Mouse (Mus musculus) R1 (cell line): ENCODE data around the gene Olfr1393.
A peak's percentile ranks its signal among the peaks of the same experiment; 100 is the strongest.

Experiments used
- DNase-seq: peaks from one replicate; pipeline ENCODE4 v3.0.0-alpha.2; 2018; ENCODE audit warnings: low read depth, low spot score

The Olfr1393 gene

DNA sequence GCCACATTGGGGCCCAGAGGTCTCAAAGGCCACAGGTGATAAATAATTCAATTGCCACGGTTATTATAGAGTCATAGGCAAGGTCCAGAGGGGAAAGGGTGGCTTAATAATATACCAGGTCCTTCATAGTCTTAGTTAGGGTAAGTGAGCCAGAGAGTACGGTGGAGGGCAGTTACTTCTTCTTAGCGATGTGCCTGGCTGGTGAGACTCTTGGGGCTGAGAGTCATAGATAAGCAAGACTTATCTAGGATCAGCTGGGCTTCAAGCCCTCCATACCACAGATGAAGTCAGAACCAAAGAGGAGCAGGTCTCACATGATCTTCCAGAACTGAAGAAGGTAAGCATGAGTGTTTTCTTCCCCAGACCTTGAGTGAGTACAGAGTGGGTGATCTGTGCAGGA, at the start of gene Olfr1393:
TSS of gene Olfr1393 (plus strand) at position 83 of the 400 bp plus-strand sequence.
- no peak for DNase-seq

DNA sequence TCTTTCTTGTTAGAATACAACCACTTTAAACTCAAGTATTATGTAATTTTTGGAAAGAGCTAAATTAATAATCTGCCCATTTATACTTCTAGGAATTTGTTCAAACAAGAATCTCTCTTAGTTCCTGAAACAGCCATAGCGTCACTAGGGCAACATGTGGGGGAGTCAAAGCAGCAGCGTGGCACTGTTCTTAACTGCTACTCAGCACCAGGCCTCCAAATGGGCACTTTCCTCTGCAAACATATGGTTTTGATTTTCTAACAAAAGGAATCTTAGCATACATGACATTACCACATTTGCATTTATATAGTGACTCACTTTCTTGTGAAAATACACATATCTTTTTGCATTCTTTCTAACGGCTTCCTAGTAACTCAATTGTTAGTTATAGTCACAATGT, 45.3 kb upstream of the Olfr1393 start:
- DNase-seq, result no peak

DNA sequence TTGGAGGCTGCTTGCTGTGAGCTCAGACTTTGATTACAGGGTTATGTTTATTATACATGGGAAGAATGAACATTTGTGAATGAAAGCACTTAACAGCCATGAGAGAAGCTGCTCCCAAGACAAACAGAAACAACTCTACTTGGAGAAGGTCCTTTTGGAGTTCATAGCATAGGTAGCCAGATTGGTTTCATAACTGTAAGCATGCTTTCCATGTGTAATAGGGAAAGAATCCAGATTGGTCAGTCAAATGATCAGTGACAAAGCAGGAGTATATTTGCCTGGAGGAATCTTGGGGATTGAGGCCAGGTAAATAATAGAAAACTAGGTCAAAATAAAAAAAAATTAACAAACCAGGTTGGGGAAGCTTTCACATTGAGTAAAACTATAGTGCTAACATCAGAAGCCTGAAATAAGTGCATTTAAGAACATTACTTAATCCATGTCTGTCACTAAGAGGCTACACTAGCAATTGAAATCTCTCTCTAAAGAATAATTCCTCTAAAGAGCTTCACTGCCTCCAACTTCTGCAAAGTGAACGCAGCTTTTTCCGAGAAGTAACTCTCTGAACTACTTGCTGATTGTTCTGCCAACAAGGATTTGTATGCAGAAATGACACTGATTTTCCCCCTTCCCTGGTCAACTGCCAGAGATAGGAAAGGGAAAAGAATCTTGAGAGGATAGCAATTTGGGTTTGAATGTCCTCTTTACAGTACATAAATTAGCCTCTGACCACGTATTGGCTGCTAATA, 42.5 kb upstream of the Olfr1393 start:
- no peak for DNase-seq

DNA sequence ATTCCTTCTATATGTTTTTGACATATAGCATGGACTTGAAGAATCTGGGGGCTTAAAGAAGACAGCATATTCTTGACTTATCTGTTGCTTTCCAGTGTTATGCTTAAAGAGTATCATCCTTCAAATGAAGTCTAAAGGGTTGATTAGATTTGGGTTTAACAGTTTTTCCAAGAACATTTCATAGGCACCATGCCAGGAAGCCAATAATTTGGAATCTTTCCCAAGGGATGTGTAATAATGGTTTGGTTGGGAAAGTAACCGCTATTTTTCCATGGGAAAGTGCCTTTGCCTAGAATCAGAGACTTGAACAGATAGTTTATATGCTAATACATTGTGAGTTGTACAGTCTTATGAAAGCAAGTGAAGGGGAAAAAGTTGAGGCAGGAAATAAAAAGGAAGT, 41.2 kb upstream of the Olfr1393 start:
- DNase-seq, result no peak

DNA sequence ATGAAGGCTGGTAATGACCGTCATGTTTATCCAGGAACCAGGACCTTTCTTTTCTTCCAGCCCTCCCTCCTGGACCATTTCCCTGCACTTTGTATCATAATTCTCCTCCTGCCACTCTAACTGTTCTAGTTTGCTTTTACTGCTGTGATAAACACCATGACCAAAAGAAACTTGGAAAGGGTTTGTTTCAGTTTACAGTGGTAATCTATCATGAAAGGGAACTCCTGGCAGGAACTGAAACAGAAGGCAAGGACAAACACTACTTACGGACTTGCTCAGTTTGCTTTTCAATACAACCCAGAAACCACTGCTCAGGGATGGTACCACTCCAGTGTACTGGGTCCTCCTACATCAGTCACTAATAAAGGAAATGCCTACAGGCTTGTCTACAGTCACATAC, 40.6 kb upstream of the Olfr1393 start:
- no peak for DNase-seq

DNA sequence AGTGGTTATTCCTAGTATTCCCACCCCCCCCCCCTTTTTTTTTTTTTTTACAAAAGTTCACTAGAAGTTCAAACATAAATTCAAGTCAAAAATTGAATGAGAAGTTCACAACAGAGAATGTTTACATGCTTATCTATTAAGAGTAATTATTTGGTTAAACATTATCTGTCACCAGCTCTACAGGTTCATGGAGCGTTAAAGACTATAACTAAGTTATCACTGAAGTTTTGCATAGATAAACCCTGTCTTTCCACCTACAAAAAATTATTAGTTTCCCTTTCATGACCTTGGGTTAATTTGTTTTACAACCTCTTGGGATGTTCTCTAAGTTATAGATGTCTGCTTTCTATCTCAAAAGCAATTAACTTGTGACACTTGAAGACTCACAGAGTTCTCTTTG, 37.8 kb upstream of the Olfr1393 start:
- DNase-seq, result no peak

DNA sequence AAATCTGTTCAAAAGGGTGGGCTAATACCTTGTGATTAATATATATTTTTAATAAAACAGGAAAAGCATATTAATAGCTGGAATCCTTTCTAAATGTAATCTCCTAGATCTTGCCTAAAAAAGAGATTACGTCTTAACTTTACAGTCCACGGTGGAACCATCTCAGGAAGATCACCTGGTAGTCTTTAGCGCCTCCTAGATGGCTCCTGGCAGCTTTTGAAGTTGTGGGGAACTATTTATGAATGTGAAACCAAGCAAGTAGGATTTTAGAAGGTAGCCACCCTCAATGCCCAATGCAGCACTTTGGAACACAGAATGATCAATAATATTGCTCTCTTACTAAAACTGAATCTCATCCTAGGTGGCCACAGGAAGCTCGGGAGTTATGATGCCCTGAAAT, 37.2 kb upstream of the Olfr1393 start:
- no peak for DNase-seq

DNA sequence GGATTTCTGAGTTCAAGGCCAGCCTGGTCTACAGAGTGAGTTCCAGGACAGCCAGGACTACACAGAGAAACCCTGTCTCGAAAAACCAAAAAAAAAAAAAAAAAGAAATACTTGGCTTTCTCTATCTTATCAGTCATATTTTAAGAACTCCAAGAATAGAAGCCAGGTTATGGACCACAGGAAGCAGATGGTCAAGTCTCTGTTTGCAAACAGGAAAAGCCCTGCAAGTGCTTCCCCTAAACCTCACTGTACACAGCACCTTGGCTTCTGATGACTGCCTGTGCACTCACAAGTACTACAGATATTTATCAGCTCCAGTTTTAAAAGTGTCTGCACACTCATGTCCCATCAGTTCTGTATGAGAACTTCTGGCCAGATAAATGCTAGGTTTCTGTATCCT, 36.6 kb upstream of the Olfr1393 start:
- DNase-seq, result no peak

DNA sequence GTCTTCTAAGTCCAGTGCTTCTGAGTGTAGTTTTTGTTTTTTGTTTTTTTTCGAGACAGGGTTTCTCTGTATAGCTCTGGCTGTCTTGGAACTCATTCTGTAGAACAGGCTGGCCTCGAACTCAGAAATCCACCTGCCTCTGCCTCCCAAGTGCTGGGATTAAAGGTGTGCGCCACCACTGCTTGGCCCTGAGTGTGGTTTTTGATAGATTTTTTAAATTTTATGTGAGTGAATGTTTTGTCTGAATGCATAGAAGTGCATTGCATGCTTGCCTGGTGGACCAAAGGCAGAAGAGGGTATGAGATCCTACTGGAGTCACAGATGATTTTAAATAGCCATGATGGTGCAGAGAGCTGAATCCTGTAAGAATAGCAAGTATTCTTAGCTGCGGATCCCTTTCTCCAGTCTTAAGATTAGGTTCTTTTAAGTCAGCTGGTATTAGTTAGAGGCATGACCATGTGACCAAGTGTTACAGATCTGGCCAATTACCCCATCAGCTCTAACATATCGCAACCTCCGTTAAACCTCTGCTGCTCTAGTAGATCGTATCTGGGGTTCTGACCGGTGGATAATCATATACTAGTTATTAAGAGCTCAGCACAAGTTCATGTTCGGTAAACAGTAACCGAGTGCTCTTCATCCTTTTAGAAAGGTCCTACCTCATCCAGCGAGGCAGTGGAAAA, 35.0 kb upstream of the Olfr1393 start:
- DNase-seq, result no peak

DNA sequence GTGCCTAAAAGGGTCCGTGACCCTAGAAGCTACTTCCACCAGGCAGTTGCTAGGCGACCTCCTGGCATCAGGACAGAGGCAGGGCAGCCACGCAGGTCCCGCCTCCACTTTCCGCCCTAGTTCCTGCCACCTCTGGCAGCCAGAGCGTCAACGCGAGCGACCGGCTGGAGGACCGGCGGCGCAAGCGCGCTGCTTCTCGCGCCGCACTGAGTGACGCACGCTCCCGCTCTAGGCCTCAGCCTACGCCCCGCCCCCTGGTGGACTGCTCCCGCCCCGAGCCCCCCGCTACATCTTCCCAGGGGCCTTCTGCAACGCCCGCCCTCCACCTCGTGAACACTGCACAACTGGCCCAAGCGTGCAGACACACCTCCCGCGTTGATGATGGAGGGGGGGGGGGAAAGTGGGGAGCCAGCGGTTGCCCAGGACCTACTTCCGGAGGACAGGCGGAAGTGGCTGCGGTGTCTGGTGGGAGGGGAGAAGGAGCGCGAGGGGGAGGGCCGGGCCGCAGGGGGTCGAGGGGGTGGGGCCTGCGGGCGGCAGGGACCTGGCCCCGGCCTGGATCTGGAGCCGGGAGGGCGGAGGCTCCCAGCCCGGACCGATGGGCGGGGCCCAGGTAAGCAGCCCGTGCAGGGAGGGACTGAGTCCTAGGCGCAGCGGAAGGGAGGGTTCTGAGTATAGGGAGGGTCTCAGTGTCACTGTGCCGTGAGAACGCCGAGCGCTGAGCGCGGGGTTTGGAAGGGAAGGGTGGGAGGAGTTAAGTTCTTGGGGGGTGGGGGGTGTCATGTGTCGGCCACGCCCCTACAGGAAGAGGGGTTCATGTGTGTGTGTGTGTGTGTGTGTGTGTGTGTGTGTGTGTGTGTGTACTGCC, 34.1 kb upstream of the Olfr1393 start, which contains the start of gene Mgat1:
TSS of gene Mgat1 (plus strand) at position 465 of the 868 bp plus-strand sequence.
- peak; percentile 98 for DNase-seq

DNA sequence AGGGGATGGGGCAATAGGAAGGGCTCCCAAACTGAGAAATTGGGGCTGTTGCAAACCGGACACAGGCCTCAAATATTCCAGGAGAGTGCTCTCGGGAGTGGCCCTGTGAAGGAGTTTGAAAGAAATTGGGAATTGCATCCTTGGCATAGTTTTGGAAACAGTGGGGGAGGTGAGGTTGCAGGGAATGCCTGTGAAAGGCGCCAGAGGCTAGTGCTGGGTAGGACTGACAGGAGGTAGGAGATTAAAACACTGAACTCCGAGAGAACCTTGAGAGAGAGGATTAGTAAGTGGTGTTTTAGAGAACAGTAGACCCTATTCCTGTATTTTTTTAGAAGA, 33.5 kb upstream of the Olfr1393 start:
- DNase-seq, result no peak

DNA sequence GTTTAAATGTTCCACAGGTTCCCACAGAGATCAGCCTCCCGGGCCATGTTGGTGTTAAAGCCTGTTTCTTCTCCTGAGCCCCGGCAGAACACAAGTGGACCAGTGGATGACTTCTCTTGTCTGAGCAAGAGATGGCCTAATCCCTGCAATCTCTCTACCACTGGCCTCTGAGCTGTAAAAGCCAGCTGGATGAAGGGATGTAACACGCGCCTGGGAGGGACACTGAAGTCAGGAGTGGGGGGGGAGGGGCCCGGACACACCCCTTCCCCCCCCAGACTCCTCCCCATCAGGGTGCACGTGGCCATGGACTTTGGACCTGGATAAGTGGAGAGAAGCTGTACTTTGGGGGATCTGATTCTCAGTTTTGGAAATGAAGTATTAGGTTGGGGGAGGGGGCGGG, 32.9 kb upstream of the Olfr1393 start:
- peak; percentile 72 for DNase-seq

DNA sequence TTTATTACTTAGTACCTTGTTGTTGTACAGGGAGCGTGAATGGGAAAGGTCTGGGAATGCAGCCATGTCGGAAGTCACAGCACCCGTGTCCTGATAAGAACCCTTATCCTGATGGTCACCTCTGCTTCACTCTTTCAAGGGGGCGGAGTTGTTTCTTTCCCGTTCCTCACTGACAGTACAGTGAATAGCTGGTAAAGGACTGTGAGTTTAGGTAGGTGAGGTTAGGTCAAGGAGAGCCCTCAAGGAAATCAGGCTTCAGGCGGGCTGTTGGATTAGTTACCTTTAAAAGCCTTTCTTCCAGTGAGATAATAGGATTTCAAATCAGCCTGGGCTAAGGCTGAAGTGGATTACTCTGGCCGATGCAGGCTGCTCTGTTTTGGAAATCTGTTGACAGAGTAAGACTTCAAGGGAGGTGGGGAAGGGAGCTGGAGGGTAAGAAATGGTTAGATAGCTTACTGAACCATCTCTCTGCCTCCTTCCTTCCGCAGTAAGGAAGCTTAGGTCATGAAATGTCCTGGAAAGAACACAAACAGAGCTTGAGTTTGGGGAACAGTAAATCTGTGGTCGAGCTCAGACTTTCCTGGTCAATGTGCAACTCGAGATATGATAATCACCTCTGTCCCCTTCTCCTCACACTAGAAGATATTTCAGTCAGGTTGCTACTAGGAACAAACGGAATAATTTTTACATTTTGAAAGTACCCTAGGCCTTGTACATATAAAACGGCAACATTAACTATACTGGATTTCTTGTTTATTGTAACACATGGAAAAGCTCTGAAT, 32.3 kb upstream of the Olfr1393 start:
- no peak for DNase-seq

DNA sequence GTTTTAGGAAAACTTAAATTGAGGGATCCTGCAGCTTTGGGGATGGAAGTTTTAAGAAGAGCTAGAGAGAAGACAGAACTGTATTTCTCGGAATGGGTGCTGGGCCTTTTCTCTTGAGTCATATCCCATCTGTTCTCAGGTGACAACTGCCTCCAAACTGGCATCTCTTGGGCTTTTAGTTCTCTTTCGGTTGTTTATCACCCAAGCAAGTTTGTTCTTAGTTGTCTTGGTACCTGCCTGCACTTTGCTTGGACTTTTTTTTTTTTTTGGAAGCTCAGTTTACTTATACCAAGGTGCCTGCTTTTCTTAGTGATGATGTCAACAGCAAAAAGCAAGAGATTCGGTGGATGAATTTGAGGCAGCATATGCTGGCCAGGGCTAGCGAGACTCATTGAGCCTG, 31.6 kb upstream of the Olfr1393 start:
- DNase-seq, result no peak

DNA sequence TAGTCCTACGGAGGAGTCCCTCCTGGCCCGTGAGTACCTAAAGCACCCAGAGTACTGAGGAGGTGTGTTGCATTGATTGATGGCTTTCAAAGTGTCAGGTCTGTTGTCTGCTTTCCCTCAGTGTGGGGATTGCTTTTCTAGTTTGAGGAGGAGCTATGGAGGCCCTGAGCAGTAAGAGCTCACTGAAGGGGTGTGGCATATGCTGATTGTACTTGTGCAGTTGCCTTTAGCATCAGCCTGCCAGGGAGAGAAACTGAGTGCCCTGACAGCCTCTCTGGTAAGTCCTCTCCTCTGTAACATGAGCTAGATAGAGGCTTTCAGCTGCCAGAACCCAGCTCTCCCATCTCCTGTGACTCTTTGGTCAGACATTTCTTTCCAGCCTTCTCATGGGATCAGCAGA, 30.8 kb upstream of the Olfr1393 start:
- DNase-seq, result peak; percentile 23

DNA sequence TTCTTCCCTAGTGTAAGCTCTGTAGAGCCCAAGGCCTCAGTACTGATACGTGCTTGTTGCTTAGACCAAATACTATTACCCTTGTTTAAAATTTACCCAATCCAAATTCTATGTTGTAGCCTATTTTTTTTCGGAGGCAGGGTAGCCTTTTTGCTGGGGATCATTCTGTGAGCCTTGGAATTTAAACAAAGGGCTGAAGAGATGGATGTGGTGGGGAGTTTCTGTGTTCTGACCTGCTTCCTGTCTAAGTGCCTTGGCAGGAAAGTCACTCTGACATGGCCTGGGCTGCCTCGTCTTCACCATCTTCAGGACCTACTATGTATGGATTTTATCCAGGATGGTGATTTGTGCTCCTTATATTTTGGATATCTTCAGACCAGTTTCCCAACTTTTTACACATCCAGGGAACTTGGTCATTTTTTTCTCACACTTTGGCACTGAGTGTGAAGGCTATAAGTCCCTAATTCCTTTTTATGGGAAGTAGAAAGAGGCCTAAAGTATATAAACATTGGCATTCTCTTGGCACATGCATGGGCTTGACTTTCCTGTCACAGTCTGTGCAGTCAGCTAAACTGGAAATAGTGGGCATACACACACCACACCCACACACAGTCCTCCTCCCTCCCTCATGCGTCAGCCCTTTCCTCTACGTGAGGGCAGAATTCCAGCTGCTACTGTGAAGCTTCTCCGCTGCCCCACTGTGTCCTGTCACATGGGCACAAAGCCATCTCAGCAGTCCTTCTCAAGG, 29.7 kb upstream of the Olfr1393 start:
- no peak for DNase-seq

DNA sequence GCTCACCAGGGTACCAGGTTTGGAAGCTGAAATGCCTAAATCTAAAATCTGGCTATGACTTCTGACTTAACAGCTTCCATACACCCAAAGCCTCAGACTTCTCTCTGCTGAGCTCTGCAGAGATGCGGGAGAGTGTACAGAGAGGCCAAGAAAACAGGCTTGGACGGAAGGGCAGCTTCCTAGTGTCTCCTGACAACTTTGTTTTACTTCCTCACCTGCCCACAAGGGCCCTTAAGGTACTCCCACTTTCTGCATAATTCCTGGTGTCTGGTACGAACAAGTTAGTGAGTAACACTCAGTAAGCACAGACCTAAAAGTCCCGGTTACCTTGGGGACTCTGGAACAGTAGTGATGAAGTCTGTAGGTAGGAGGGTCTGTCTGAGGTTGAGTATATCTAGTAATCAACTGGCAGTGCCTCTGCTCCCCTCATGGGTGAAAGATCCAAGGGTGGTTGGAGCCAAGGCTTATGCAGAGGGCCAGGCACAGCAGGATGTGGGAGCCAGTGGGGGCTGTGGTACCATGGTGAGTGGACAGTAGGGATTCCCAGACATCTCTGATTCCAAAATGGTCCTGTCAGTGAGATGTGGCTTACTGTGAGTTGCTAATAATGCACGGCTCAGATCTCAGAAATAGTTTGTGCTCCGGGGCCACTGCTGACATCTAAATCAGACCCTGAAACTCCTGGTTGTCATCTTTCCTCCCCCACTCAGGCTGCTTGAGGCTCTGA, 29.0 kb upstream of the Olfr1393 start:
- DNase-seq, result no peak

DNA sequence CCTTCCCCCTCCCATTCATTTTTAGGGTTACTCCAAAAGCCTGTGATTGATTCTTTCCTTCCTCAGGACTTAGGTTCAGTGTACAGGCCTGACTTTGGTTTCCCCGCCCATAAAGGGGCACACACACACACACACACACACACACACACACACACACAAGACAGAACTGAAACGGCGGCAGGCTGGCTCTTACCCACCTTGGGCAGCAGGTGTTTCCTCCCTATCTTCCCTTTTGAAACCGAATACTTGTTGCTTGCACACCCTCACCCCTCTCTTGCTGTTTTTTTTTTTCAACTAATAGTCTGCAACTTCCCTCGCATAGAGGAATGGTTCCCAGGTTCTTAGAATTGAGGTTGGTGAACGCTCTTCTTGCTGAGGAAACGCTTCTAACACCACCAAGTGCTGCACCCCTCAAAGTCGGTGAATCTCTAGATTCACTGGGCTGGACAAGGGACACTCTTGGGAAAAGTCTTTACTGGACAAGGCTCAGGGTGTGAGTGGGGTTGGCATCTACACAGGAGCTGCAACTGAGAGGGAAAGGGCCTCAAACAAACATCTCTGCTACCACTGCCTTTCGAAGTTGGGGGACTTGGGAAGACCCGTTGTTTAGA, 28.2 kb upstream of the Olfr1393 start:
- DNase-seq, result no peak

DNA sequence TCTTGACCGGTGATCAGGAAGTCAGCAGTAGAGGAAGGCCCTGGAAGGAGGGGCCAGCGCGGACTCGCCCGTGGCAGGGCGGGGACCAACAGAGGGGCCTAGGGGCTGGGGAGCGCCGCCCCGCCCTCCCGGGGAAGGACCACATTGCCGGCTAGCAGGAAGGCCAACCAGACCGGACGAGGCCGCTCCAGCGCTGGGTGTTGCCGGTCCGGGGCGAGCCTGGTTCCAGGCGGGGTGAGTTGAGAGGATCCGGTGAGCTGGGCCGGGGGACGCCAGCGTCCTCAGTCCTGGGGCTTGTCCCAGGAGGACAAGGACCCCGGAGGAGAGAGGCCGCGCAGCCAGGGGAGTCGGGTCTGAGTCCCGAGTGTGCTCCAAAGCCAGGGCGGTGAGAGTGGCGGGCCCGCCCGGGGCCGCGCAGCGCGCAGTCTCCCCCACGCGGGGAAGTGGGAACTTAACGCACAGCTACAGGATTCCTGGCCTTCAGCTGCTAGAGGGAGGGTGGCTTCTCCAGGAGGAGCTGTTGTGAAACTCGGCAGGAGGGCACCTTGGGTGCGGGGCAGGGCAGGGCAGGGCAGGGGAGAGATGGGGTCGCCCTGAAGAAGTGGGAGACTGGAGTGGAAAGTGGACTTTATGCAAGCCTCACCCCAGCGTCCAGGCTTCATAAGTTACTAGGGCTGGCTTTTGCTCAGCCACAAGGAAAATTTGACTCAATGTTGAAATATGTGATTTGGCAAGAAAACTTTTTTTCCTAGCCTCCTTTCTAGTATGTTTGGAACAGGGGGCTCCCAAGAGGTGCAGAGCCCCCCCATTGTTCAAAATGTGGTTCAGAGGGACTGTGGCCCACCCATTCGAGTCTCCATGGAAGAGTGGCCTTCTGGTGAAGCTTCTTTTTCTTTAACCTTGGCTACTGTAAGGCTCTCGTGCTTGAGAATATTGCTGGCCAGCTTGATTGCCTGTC, 27.4 kb upstream of the Olfr1393 start:
- peak; percentile 51 for DNase-seq
